Mouse (Mus musculus) fat pad, adult 2 months (tissue): Measurements from ENCODE around the gene Inpp5k.
A peak's percentile ranks its signal among the peaks of the same experiment; 100 is the strongest.

Experiments used
- DNase-seq: peaks from one replicate; pipeline ENCODE4 v3.0.0-alpha.2; 2011; ENCODE audit warnings: low read depth, low spot score; ENCODE audit errors: extremely low read depth

The Inpp5k gene

DNA sequence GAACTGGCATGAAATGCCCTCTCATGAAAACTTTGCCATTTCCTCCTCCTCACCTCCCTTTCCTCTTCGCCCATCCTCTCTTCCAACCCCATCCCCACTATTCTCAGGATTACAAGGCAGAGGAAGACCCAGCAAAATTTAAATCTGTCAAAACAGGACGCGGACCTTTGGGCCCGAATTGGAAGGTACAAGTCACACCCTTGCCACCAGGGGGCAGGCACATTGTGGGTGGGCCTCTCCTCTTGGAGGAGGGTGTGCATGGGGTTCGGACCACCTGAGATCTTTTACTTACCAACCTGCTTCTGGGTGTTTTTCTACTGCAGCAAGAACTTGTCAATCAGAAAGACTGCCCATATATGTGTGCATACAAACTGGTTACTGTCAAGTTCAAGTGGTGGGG lies 11.7 kb upstream of the Inpp5k start:
- DNase-seq = no peak

DNA sequence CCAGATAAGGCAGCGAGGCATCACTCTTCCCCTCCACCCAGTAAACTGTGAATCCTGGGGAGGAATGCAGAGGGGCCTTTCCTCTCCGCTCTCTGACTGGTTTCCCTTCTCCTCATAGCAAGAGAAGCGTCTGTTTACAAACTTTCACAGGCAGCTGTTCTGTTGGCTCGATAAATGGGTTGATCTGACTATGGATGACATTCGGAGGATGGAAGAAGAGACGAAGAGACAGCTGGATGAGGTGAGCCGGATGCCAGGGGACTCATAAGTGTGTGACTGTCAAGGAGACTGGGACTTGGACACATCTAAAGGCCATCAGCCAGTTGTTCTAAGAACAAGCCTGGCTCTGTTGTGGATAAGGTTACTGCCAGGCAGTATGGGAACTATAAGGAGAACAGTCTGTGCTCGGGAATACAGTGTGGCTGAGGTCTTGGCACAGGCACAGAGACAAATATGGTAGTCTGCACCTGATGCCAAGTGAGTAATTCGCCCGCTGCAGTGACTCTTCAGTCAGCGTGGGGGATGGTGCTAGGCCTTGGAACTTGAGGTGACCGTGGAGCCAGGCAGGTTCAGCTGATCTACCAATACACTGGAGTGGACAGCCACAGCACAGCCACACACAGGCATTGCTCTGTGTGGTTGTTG lies 10.5 kb upstream of the Inpp5k start:
- peak; percentile 82 for DNase-seq

DNA sequence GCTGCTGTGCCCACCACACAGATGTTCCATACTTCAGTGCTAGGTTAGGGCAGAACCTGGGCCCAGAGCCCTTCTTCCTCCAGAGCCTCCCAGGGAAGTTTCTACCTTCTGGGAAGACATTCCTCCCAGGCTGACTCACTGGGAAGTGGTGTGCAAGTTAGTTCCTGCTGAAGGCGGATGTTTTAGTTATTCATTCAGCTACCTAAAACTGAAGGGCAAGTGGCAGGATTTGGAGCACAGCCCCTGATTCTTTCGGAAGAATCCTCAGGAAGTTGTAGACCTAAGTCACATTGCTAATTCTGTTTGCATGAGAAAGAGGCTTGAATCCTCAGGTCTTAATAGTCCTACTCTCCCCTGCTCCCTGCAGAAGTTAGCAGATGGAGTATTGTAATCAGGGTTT lies 9.4 kb upstream of the Inpp5k start:
- no peak for DNase-seq

DNA sequence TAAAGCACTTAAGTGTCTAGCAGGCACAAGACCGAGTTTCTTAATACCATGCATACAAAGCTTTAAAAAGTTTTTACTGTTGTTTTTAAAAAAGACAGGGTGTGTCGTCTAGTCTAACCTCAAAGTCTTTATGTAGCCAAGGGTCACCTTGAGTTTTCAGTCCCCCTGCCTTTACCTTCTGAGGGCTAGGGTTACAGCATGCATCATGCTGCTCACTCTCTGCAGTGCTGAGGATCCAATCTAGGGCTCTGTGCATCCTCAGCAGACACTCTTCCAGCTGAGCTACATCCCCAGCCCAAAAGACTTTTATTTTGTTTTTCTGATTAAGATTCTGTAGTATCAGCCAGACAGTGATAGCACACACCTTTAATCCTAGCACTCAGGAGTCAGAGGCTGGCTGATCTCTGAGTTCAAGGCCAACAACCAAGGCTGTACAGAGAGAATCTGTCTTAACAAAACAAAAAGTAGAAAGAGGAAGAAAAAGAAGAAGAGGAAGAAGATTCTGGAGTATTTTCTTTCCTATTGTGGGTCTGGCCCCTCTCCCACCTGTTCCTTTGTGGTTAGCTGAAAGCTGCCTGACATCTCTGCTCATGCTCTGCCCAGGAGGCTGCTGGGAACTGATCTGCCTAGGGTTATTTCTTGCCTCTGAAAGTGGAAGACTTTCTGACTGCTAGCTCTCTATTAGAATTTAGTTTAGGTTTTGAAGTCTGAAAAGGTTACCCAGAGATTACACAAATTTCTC lies 8.0 kb upstream of the Inpp5k start:
- no peak for DNase-seq

DNA sequence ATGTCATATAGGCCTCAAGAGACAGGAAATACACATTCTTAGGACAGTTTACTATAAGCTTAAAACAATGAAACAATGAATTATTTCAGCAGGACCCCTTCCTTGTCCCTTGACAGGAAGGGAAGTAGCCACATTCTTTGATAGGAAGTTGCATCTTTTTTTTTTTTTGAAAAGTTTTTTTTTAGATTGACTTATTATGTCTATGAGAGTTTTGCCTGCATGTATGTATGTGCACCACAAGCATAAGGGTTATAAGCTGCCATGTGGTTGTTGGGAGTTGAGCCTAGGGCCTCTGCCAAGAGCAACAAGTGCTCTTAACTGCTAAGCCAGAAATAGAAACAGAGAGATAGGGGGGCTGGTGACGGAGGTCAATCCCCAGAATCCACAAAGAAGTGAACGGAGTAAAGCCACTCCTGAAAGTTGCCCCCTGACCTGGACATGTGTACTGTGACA lies 6.7 kb upstream of the Inpp5k start:
- no peak for DNase-seq

DNA sequence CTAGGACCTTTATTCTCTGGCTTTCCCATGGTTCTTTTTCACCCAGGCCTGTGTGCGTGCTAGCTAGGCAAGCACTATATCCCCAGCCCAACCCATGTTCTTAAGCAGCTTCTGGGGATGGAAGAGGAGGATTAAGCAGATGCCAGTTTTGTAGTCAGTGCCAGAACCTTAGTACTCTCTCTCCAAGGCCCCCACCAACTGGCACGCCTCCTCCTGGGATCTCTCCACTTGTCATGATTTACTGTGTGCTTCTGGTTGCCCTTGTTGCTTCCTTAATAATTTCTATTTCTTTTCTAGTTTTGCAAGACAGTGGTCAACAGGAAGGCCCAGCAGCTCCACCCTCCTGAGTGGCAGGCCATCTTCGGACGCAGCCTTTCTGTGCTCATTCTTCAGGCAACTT lies 5.0 kb upstream of the Inpp5k start:
- no peak for DNase-seq

DNA sequence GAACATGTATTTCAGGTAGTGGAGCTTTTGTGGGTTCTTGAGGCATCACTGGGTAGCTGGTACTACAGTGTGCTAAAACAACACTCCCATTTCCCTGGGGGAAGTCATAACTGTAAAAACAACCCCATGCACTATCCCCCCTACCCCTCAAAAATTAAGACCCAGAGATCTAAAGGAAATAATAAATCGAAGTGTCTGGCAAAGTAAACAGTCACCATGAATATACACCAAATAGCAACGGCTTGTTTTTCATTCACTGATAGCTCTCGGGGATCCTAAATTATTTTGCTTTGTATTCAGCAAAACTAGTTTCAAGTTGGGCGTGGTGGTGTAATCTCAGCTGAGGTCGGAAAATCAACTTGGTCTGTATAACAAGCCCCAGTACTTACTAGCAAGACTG lies 690 bp upstream of the Inpp5k start:
- no peak for DNase-seq

DNA sequence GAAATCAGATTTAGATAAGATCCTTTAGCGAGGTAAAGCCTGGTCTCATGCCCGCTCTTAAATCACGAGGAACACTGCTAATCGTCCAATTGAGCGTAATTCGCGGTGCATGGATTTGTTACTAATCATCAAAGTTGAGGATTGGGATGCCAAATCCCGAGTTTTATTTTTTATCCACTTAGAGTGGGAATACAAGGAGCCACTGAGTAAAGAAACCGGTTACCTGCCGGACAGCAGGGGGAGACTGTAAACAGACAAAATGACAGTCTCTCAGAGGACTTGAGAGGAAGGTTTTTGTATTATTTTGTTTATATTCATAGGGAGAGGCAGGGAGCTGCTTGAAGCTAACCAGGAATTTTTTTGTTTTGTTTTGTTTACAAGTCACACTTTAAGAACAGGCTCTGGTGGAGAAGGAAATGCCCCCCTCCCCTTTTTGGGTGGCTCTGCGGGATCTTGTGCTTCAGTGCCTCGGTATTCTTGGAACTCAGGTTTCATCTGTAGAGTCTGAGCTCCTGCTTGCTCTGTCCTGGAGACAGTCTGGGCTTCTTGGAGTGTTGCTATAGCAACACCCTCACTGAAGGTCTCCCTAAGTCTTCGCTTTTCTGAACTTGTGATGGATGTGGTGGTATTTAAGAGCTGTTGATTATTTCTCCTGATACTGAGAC lies 905 bp downstream of the Inpp5k start:
- no peak for DNase-seq

DNA sequence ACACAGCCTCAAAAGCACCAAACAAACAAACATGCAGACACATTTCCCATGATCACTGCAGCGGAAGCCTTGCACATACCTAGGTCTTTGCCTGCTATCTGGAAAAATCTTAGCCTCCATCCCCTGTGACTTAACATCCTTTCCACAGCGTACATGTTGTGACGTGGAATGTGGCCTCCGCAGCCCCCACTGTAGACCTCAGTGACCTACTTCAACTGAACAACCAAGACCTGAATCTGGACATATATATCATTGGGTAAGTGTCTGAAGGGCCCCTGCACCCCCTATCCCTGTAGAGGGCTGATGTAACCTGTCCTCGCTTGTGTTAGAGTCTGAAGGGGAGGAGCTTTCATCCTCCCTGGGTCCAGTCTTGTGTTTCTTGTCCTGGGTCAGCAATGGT lies 2.1 kb downstream of the Inpp5k start:
- no peak for DNase-seq

DNA sequence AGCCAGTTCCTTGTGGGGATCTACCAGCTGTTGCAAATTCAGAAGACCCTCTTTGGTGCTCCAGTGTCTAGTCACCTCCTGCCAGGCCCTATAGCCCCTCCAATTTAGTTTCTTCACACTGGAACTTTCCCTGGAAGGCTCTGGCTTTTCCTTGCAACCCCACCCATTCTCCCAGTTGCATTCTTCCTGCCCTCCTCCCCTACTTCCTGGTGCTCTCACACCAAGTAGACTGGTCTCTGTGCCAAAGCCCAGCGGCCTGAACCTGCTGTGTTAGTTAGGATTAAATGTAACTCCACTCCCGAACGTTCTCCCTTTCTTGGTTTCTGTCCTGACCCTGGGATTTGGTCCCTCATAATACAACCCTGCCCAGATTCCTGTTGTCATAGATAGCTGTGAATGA lies 4.0 kb downstream of the Inpp5k start:
- no peak for DNase-seq

DNA sequence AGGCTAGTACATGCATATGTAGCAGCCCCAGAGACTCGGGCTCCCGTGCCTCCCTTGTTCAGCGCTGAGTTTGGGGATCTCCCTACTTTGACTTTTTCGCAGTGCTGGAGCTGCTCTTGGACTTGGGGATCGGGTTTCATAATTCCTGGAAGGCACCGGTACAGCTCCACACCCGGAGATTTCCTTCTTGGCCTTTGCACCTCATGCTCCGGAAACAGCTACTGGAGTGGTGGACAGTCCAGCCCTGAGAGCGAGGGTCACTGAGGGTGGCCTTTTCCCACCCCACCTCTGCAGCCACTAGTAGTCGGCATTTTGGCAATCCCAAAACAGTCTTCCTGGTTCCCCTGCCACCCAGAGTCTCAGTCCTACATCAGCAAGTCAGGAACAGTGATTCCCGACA lies 4.5 kb downstream of the Inpp5k start:
- no peak for DNase-seq

DNA sequence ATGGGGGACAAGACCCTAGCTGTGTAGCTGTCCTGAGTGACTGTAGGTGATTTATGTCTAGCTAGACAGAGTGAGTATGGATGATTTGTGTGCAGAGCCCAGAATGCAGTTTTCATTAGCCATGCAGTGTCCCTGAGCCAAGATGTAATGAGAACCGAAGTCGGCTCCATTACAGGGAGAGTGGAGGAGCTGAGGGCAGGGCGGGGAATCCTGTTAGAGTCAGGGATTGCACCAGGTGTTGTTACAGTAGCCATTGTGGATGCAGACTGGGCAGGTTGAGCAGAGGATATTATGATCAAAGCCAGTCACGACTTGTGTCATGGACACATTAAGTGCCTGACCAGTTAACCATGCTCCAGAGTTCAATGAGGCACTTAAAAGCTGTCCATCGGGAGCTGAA lies 12.5 kb downstream of the Inpp5k start:
- DNase-seq = no peak

DNA sequence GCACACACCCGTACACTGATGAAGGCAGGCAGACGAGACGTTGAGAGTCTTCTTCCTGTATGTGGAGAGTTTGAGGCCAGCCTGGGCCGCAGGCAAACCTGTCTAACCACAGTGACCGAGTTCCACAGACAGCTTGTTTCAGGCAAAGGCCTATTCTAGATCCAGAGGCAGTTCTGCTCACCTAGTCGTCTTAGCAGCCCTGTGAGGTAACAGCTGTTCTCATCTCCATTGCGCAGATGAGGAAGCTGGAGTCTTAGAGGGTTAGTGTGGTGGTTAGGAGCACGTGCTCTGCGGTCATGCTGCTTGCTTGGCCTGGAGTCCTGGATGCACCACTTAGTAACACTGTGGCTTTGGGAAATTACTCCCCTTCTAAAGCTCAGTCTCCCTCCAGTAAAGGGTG lies 13.9 kb downstream of the Inpp5k start:
- DNase-seq = no peak

DNA sequence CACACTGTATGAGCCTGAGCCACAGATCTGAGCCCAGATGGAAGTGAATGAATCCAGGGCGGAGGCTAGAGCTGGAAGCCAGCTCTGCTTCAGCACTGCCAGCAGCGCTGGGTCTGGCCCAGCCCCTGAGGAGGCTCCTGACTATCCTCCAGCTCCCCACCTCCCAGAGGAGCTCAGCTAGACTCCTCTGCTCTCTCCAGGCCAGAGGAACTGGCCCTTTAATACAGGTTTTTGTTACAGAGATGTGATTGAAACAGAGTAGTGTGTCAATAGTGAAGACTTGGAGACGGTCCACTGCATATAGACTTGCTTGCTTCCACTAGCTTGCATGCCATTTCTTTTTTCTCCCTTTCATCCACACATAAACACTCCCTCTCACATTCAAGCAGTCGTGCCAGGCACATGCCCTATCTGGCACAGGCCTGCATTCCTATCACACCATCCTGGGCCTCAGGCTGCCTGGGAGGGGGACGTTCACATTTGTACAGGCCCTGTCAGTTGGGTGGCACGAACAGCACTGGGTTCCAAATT lies 17.0 kb downstream of the Inpp5k start:
- no peak for DNase-seq

DNA sequence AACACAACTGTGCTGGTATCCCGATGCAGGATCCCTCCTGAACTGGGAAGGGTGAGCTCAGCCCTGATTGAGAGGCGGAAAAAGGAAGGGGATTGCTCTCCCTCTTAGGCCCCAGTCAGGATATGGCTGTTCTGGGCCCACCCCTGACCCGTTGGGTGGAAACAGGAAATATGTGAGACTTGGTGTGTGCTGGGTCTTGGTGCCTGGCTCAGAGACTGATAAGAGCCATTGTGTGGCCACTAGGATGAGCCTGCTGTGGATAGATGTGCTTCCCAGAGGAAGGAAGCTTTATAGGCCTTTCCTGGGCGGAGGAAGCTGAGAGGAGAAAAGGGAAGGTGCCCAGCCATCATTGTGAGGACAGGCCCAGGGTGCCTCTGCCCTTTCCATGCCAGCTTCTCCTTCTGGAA lies 18.4 kb downstream of the Inpp5k start:
- no peak for DNase-seq

DNA sequence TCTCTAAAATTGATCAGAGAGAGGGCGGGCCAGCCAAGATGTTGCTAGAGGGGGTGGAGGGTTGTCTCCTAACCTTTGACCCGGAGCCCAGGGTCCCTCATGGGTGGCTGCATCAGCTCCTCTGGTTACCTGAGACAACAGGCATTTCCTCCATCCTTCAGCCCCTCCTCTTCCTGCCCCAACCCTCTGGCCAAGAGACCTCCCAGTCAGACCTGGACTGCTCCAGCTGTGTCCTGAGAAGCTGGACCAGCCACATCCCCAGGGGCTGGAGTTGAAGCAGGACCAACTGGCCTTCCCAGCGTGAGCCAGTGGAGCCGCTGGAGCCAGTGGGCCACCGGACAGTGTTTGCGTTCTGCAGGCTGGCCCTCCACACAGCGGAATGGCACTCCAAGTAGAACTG lies 19.5 kb downstream of the Inpp5k start, which contains the start of gene Myo1c:
Myo1c (plus strand) TSS at position 194 of the 400 bp plus-strand sequence.
- no peak for DNase-seq

DNA sequence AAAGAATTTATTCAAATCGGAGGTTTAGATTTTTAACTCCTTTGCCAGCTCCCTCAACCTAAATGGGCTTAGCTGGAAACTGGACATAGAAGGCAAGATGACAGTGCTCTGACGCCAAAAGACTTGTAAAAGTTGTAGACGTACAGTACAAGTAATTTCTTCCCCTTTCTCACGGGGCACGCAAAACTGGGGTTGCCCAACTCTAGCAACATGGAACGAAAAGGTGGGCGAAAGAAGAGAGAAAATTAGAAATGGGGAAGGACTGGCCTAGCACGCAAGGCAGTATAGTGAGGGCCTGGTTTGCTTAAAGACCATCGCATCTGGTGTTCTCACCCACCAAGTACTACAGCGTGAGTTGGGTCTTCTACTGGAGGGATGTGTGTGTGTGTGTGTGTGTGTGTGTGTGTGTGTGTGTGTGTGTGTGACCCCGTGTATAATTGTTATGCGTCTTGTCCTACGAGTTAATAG lies 20.2 kb downstream of the Inpp5k start:
- DNase-seq = no peak

DNA sequence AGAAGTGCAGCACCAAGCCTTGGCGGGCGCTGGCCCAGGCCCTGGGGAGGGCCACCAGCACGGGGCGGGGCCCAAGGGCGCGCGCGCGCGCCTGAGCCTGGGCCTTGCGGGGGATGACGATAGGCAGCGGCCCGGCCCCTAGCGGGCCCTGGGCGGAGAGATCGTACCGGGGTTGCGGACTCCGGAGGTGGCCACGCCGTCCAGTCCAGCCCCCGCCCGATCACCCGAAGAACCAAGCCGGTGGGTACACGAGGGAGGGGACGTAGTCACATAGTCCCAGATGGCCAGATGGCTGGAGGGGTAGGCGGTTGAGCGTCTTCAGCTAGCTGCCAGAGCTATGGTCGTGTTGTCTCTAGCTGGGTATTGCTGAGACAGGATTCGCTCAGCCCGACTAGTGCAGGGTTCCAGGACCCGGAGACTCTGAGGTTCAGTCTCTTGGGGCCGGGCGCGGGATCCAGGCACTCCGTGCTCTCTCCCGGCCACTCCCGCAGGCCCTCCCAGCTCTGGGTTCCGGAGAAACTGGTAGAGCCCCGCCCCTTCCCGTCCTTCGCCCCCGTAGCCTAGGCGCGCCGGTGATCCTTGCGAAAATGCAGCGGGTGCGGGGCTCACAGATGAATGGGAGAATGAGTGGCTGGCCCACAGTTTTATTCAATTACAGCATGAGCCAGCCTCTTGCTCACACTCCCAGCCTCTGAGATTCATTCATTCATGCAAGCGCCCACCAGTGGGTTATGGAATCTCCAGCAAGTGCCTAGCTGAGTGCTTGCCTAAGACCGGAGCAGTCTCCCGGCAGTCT lies 20.8 kb downstream of the Inpp5k start:
- no peak for DNase-seq

DNA sequence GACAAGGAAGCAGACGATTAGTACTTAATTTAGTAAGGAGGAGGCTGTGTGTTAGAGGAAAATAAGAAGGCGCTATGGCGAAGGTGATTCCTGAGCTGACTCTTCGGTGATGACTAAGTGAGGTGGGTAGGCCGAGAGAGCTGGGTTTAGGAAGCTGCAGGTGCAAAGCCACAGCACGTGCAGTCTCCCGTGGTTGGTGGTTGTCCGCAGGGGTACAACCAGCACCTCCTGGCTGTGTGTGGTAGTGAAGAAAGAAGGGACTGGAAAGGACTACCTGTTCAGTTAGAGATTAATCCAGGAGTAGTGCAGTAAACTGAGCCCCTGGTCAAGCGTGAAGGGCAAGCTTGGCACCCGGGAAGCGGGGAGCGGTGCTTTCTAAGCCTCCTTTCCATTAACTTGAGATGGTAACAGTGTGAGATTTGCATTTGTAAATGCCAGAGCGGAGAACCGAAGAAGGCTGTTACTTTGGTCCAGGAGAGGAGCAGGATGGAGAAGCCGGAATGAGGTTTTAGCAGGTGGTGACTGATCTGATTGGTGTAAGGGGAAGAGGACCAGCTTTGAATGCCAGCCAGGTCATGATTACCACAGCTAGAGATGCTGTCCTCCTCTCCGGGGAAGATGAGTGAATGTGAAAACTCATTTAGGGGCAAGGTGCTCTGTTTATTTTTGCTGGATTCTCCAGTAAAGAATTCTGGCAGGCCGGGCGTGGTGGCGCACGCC lies 21.6 kb downstream of the Inpp5k start:
- DNase-seq = no peak

DNA sequence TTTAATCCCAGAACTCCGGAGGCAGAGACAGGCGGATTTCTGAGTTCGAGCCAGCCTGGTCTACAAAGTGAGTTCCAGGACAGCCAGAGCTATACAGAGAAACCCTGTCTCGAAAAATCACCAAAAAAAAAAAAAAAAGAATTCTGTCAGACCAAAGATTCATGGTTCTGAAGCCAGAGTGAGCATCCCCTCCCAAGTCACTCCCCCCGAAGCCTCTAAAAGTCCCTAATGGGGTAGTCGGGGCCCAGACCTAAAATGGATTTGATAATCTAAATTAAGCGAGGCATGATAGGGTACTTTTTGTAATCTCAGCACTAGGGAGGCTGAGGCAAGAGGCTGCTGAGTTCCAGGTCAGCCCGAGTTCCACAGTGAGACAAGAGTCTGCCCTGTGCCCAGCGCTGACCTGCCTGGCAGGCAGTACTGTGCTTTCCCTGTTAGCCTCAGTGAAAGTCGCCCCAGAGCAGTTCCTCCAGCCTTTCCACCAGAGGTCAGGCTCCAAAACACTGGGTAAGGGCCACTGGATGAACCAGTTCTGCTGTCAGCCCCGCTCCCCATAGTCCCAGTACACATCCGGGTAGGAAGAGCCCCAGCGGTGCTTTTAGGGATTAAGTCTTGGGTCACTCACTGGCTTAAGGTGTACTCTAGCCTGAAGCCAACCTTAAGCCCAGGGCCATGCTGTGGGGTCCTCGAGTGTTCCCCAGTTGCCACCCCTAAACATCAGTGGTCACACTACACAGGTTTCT lies 22.3 kb downstream of the Inpp5k start:
- DNase-seq = no peak
